Mouse (Mus musculus) retina, adult 2 months (tissue): Measurements from ENCODE around the gene Fstl4.
"Not testable (repeated sequence)": the region's sequence is repeated elsewhere in the genome, so short reads cannot be mapped to it uniquely, and the experiment has no call there.

Source experiments
- DNase-seq: peaks from one replicate; pipeline ENCODE4 v3.0.0-alpha.2; 2012; ENCODE audit warnings: low read depth, low spot score

Fstl4 gene

GRCm38 (mm10) chr11:53132406-53133035 is 368.1 kb downstream of the Fstl4 start:
- DNase-seq: no peak

GRCm38 (mm10) chr11:53136371-53136770 is 371.9 kb downstream of the Fstl4 start:
- no peak for DNase-seq

- DNase-seq: no peak
Measured at GRCm38 (mm10) chr11:53137381-53137780, 372.9 kb downstream of the Fstl4 start.

- no peak for DNase-seq
Measured at GRCm38 (mm10) chr11:53138212-53138611, 373.8 kb downstream of the Fstl4 start.

GRCm38 (mm10) chr11:53139666-53140065 is 375.2 kb downstream of the Fstl4 start:
- DNase-seq: no peak

GRCm38 (mm10) chr11:53140196-53140595 is 375.8 kb downstream of the Fstl4 start:
- no peak for DNase-seq

GRCm38 (mm10) chr11:53140722-53141400 is 376.4 kb downstream of the Fstl4 start:
- peak; percentile 11 for DNase-seq

- no peak for DNase-seq
Measured at GRCm38 (mm10) chr11:53143522-53143921, 379.1 kb downstream of the Fstl4 start.

- DNase-seq: no peak
Measured at GRCm38 (mm10) chr11:53144506-53144905, 380.1 kb downstream of the Fstl4 start.

GRCm38 (mm10) chr11:53146290-53146689 is 381.9 kb downstream of the Fstl4 start:
- no peak for DNase-seq

- no peak for DNase-seq
Measured at GRCm38 (mm10) chr11:53156463-53156862, 392.0 kb downstream of the Fstl4 start.

- no peak for DNase-seq
Measured at GRCm38 (mm10) chr11:53157621-53158259, 393.3 kb downstream of the Fstl4 start.

- DNase-seq: no peak
Measured at GRCm38 (mm10) chr11:53162385-53162784, 398.0 kb downstream of the Fstl4 start.

- no peak for DNase-seq
Measured at GRCm38 (mm10) chr11:53166478-53166877, 402.0 kb downstream of the Fstl4 start.

- DNase-seq: no peak
Measured at GRCm38 (mm10) chr11:53182177-53182852, 417.9 kb downstream of the Fstl4 start.

- no peak for DNase-seq
Measured at GRCm38 (mm10) chr11:53182858-53183257, 418.4 kb downstream of the Fstl4 start.

GRCm38 (mm10) chr11:53184046-53184445 is 419.6 kb downstream of the Fstl4 start:
- DNase-seq: no peak

- DNase-seq: no peak
Measured at GRCm38 (mm10) chr11:53184698-53185097, 420.3 kb downstream of the Fstl4 start.

GRCm38 (mm10) chr11:53187427-53188140 is 423.1 kb downstream of the Fstl4 start:
- DNase-seq: no peak

- not testable (repeated sequence) for DNase-seq
Measured at GRCm38 (mm10) chr11:53196551-53196950, 432.1 kb downstream of the Fstl4 start.

GRCm38 (mm10) chr11:53197111-53197510 is 432.7 kb downstream of the Fstl4 start:
- no peak for DNase-seq
